Mouse (Mus musculus) midbrain, postnatal 0 days (tissue): ENCODE measurements around the gene Fam3c. TPM values are rescaled to one million over a fixed set of nuclear protein-coding genes. Genes with fewer than 3 reads are reported as not detected.
"Not testable (repeated sequence)": the region's sequence is repeated elsewhere in the genome, so short reads cannot be mapped to it uniquely, and the experiment has no call there.

Experiments
- ATAC-seq: fragments of 200-750 bp; cut with Nextera tagmentation; 2 replicates; pipeline ENCODE4 v1.8.0; 2017; ENCODE audit warnings: moderate number of reproducible peaks, mild to moderate bottlenecking, moderate TSS enrichment, moderate library complexity; ENCODE audit not compliant: low FRiP score
- DNase-seq: peaks from one replicate; pipeline ENCODE4 v3.0.0-alpha.2; 2015; ENCODE audit warnings: low spot score
- H3K27ac ChIP-seq: fragments of 300-500 bp; sonication (generic); 2 replicates; pipeline ENCODE4 v1.5.1; 2014; ENCODE audit warnings: low read depth, mild to moderate bottlenecking, low read length, mixed read lengths
- H3K27me3 ChIP-seq: fragments of 300-500 bp; sonication (generic); 2 replicates; pipeline ENCODE4 v1.6.1; 2014; ENCODE audit warnings: low read length, control low read depth, mixed read lengths; ENCODE audit not compliant: insufficient read depth
- H3K36me3 ChIP-seq: fragments of 300-500 bp; sonication (generic); 2 replicates; pipeline ENCODE4 v1.6.1; 2014; ENCODE audit warnings: low read length, control low read depth, mixed read lengths; ENCODE audit not compliant: insufficient read depth
- H3K4me1 ChIP-seq: fragments of 300-500 bp; sonication (generic); 2 replicates; pipeline ENCODE4 v1.6.1; 2014; ENCODE audit warnings: mild to moderate bottlenecking, control low read depth, antibody characterized with exemption, low read length, mixed read lengths; ENCODE audit not compliant: insufficient read depth
- H3K4me2 ChIP-seq: fragments of 300-500 bp; sonication (generic); 2 replicates; pipeline ENCODE4 v1.6.1; 2014; ENCODE audit warnings: low read depth, mild to moderate bottlenecking, low read length, mixed read lengths; ENCODE audit not compliant: poor library complexity, severe bottlenecking
- H3K4me3 ChIP-seq: fragments of 300-500 bp; sonication (generic); 2 replicates; pipeline ENCODE4 v1.5.1; 2014; ENCODE audit warnings: low read depth, mild to moderate bottlenecking, low read length, moderate library complexity
- H3K9ac ChIP-seq: fragments of 300-500 bp; sonication (generic); replicated peaks from 2 replicates; pipeline ENCODE4 v1.6.1; 2014; ENCODE audit warnings: mild to moderate bottlenecking, low read length, moderate library complexity, mixed read lengths; ENCODE audit not compliant: poor library complexity, severe bottlenecking
- H3K9me3 ChIP-seq: fragments of 300-500 bp; sonication (generic); 2 replicates; pipeline ENCODE4 v1.6.1; 2016; ENCODE audit warnings: low read length, control low read depth
- CTCF ChIP-seq: IDR thresholded peaks from 2 replicates; pipeline ENCODE4 v1.5.1; 2016; ENCODE audit warnings: antibody characterized with exemption, mild to moderate bottlenecking
- WGBS: fragments of 180-500 bp; shearing (Covaris S2); extraction: QIAGEN DNeasy Blood & Tissue Kit; methylation state at CpG from one replicate; pipeline ENCODE4 v1.1.7; 2014; 5-methylcytosine and 5-hydroxymethylcytosine counted together
- polyA plus RNA-seq: library from polyadenylated mRNA; unstranded; fragments of >200 nt; fragmentation: Nextera tagmentation; extraction: Ambion mirVana; gene quantifications from 2 replicates; pipeline ENCODE4 v1.2.1, GENCODE M21; 2015
- total RNA-seq: library from RNA; depleted of rRNA; stranded (reverse); fragments of >200 nt; gene quantifications from 2 replicates; pipeline ENCODE4 v1.2.3, GENCODE M21; 2014; rRNA removed

Fam3c gene
- total and polyA plus RNA-seq, 2 experiments from 2014 or later: 68.7 to 135 TPM

DNA sequence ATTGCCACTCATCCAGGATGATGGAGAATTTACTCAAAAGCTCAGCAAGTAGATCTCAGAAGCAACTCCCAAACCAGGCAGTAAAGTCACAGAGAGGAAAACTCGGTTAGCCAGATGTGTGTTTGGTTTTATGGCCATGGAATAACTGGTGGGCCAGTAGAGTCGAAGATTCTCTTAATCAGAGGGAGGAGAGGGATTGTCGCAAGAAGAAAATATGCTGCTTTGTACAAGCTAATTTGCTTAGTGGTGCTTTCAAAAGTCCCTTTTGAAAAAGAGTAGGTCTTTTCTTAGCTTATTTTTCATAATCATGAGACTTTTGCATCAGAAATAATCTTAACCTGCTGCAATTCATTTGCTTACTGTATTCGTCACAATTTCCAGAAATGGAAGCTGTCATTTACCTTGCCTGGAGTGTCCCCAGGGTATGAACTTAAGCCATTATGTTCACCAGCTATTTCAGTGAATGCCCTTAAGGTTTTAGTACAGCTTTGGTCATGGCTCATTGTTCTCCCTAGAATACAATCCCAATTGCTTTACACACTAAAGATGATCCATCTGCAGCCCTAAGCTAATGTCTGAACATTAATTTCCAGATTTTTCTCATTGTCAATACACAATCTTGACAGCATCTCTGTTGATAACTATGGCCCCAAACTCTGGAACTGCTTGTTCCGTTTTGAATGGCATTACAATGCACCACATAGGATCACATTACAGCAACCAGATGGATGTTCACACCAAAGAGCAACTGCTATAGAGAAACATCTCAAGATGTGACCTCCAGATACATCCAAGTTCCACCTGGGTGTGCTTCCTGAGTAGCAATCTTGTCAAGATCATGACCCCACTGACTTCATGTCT, 88.0 kb downstream of the Fam3c start:
- no peak for TF ChIP-seq CTCF
- no peaks in the 10 kb centered on the region for H3K36me3 ChIP-seq
- H3K4me2 ChIP-seq: no peak overlapping the region
- no peak overlapping the region for H3K4me3 ChIP-seq
- no peaks in the 10 kb centered on the region for H3K9me3 ChIP-seq
- ATAC-seq: no peak
- WGBS: 78% methylated on average over 5 of the region's 5 CpGs
- no peak for DNase-seq
- no peak overlapping the region for H3K9ac ChIP-seq
- no peaks in the 10 kb centered on the region for H3K4me1 ChIP-seq
- H3K27me3 ChIP-seq: no peaks in the 10 kb centered on the region
- H3K27ac ChIP-seq: no peak overlapping the region

DNA sequence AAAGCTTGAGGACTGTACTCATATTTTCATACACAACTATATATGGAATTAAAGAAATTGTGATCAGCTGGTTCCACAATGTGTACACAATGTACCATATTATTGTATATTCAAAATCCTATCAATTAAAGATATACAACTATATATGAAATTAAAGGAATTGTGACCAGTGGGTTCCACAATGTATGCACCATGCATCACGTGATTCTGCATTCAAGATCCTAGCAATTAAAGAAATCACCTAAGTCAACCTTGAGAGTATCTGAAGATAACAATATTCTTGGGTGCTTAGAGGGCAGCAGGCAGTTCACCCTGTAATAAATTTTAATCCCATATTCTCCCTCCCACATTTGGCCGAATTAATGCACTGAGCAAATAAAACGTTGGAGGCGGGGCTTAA, 90.0 kb downstream of the Fam3c start:
- ATAC-seq: no peak
- no peak overlapping the region for H3K4me3 ChIP-seq
- no peak overlapping the region for H3K4me2 ChIP-seq
- H3K9ac ChIP-seq: no peak overlapping the region
- H3K36me3 ChIP-seq: no peaks in the 10 kb centered on the region
- DNase-seq: no peak
- no peaks in the 10 kb centered on the region for H3K4me1 ChIP-seq
- no peak overlapping the region for H3K27ac ChIP-seq
- H3K27me3 ChIP-seq: no peaks in the 10 kb centered on the region
- no peak for TF ChIP-seq CTCF
- WGBS: 83% methylated on average over 4 of the region's 4 CpGs
- no peaks in the 10 kb centered on the region for H3K9me3 ChIP-seq

DNA sequence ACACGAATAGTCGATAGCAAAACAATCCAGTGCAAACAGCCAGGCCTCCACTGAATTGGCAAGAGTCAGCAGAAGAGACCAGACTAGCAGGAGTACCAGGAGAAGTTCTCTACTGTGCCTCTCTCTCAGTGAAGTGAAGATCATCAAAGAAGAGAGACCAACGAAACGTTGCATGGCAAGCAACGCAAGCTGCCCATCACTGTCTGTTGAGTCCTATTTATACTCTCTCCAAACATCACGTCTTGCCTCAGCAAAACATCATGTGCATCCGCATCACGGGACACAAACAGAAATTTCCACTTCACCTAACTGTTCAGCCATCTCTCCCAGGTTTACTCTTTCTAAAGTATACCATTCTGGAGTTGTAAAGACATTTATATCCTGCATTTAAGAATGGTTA, 91.9 kb downstream of the Fam3c start:
- H3K4me1 ChIP-seq, H3K27me3 ChIP-seq, H3K36me3 ChIP-seq, DNase-seq, H3K27ac ChIP-seq, H3K9ac ChIP-seq, ATAC-seq, H3K4me3 ChIP-seq, H3K4me2 ChIP-seq, H3K9me3 ChIP-seq: not testable (repeated sequence)
- WGBS: 91% methylated on average over 8 of the region's 8 CpGs

DNA sequence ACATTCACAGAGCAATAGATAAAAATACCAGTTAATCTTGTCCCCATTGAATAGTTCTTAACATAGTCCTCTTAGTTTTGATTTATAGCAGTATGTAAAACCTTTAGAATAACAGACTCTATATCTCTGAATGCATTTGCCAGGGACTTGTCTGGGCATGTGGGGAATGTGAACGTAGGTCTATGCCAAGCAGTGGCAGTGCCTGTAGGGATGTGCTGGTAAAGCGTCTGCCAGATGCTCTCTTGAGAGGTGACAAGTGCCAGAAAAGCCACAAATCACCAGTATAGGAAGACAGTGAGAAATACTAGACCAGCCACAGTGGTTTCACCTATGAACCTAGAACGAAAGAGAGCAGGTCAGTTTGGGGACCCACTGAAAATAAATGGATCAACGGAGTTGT, 93.5 kb downstream of the Fam3c start:
- Histone ChIP-seq H3K4me2 (no peak overlapping the region), H3K4me3 (no peak overlapping the region), H3K27ac (no peak overlapping the region), H3K27me3 (no peaks in the 10 kb centered on the region), H3K36me3 (no peaks in the 10 kb centered on the region), H3K9me3 (no peaks in the 10 kb centered on the region), H3K4me1 (no peaks in the 10 kb centered on the region), H3K9ac (no peak overlapping the region)
- 74% methylated on average over 4 of the region's 4 CpGs for WGBS
- no peak for ATAC-seq
- TF ChIP-seq CTCF: no peak
- DNase-seq: no peak

- WGBS: 93% methylated on average over 4 of the region's 4 CpGs
These were observed 97.3 kb downstream of the Fam3c start for GRCm38 (mm10) chr6:22258784-22259183.

More at GRCm38 (mm10) chr6:22258784-22259183, 97.3 kb downstream of the Fam3c start:
- H3K9me3 ChIP-seq: no peaks in the 10 kb centered on the region
- no peaks in the 10 kb centered on the region for H3K4me1 ChIP-seq
- H3K27ac ChIP-seq: no peak overlapping the region
- H3K27me3 ChIP-seq: no peaks in the 10 kb centered on the region
- H3K4me3 ChIP-seq: no peak overlapping the region
- TF ChIP-seq CTCF: no peak
- no peak for DNase-seq
- H3K4me2 ChIP-seq: no peak overlapping the region
- H3K36me3 ChIP-seq: no peaks in the 10 kb centered on the region
- ATAC-seq: no peak
- no peak overlapping the region for H3K9ac ChIP-seq

Other genes with a start within 250 kb of the Fam3c start
- 1.9 and 2.0 TPM in 2 replicates for gene Wnt16, start 68.0 kb downstream of the Fam3c start, total RNA-seq
- 0.27 and 0.75 TPM in 2 replicates for gene Wnt16, start 68.0 kb downstream of the Fam3c start, polyA plus RNA-seq